In the genomic region with DNA sequence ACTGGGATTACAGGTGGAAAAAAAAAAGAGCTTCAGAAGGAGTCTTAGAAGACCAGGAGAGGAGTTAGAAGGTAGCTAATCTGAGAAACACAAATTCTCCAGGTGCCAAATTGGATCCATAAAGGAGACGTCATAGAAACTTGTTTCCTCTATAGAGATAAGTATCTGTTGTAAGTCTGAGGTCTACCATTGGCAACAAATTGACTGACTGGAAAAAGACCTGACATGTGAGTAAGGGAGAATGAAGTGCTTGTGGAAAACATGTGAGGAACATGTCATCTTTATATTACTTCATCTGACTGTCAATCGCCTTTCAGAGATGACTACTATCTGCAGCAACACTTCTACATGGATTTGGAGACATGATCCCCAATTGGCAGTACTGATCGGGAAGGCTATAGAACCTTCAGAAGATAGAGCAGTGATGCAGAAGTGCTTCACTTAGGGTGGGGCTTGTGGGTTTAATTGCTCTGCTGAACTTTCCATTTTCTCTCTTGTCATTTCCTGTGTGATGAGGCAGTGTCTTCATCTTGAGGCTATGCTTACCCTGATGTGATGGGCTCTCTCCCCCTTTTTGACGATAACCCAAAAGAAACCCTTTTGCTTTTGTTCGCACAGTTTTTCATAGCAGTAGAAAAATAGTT, we compare ENCODE assay signal across 33 mouse cellular contexts. TPM values are rescaled to one million over a fixed set of nuclear protein-coding genes. Genes with fewer than 3 reads are reported as not detected.
DNase-seq lines count a peak whose midpoint lies in the region; ATAC-seq and TF ChIP-seq lines count a peak whose summit lies in the region.
"Had no signal": no experiment of that assay in that cellular context is flagged by ENCODE, and none has a peak within 500 bp of the region (broad histone marks: within the 10 kb centered on the region; RNA-seq: fewer than 3 reads in every experiment).

No protein-coding gene starts in this region.

- H3K9ac ChIP-seq in stomach, postnatal 0 days (ENCODE audit: low read length) = no peak overlapping the region
- H3K9ac ChIP-seq: embryonic facial prominence, embryonic 12.5 days; heart, embryonic 13.5 days; liver, embryonic 13.5 days; stomach, embryonic 15.5 days had no signal

- no peak overlapping the region for H3K4me2 ChIP-seq in stomach, postnatal 0 days (replicated peaks; ENCODE audit: low read depth)
- H3K4me2 ChIP-seq: embryonic facial prominence, embryonic 12.5 days; heart, embryonic 13.5 days; liver, embryonic 13.5 days; stomach, embryonic 15.5 days had no signal

- TF ChIP-seq POLR2A in spleen, adult 2 months (IDR thresholded peaks at IDR 0.05; ENCODE audit: low read depth, low read length) = no peak

- no peak overlapping the region for H3K27ac ChIP-seq in spleen, adult 2 months (ENCODE audit: insufficient read depth, low read length)
- H3K27ac ChIP-seq in stomach, postnatal 0 days (replicated peaks) = no peak overlapping the region
- H3K27ac ChIP-seq: embryonic facial prominence, embryonic 12.5 days; heart, embryonic 13.5 days; hindbrain, postnatal 0 days; left cerebral cortex, adult 2 months; liver, embryonic 13.5 days; stomach, embryonic 15.5 days had no signal

- ATAC-seq in common myeloid progenitor, adult 5-6 weeks (replicated peaks; ENCODE audit: low read depth, poor library complexity, severe bottlenecking) = 0 out of 2 replicates have a peak, but pooled peaks have one; percentile 62
- peak; percentile 92 for ATAC-seq in monocyte, adult 5-6 weeks (replicated peaks; ENCODE audit: insufficient number of reproducible peaks, low FRiP score, low TSS enrichment, poor library complexity, severe bottlenecking)
- no peak for ATAC-seq in stomach, postnatal 0 days (ENCODE audit: low FRiP score, low TSS enrichment)
- ATAC-seq: hindbrain, postnatal 0 days had no signal

- TF ChIP-seq CTCF in spleen, adult 2 months (IDR thresholded peaks at IDR 0.05; ENCODE audit: extremely low read depth, insufficient read depth, insufficient read length, insufficient replicate concordance) = no peak
- no peak for TF ChIP-seq CTCF in stomach, postnatal 0 days (IDR thresholded peaks at IDR 0.05; ENCODE audit: low read depth)

- no peaks in the 10 kb centered on the region for H3K27me3 ChIP-seq in spleen, adult 2 months (ENCODE audit: control insufficient read depth, insufficient read depth, low read length)
- H3K27me3 ChIP-seq in stomach, postnatal 0 days (ENCODE audit: control insufficient read depth, insufficient read depth, low read length) = no peaks in the 10 kb centered on the region
- H3K27me3 ChIP-seq: embryonic facial prominence, embryonic 12.5 days; heart, embryonic 13.5 days; liver, embryonic 13.5 days; stomach, embryonic 15.5 days had no signal

- WGBS in spleen, adult 2 months = 58% methylated on average over 5 of the region's 5 CpGs
- WGBS in stomach, postnatal 0 days = 92% methylated on average over 5 of the region's 5 CpGs

- no peak overlapping the region for H3K4me3 ChIP-seq in spleen, adult 2 months (ENCODE audit: extremely low read depth, insufficient read depth, insufficient read length)
- H3K4me3 ChIP-seq in stomach, postnatal 0 days (ENCODE audit: low read depth, low read length) = no peak overlapping the region
- H3K4me3 ChIP-seq: embryonic facial prominence, embryonic 12.5 days; heart, embryonic 13.5 days; left cerebral cortex, adult 2 months; liver, embryonic 13.5 days; stomach, embryonic 15.5 days had no signal

- H3K4me1 ChIP-seq in spleen, adult 2 months (ENCODE audit: control insufficient read depth, insufficient read depth, insufficient read length) = peaks cover 3% of the 10 kb centered on the region
- H3K4me1 ChIP-seq in stomach, postnatal 0 days (replicated peaks; ENCODE audit: control insufficient read depth, insufficient read depth) = no peaks in the 10 kb centered on the region
- H3K4me1 ChIP-seq: embryonic facial prominence, embryonic 12.5 days; heart, embryonic 13.5 days; liver, embryonic 13.5 days; stomach, embryonic 15.5 days had no signal

- H3K36me3 ChIP-seq in spleen, adult 2 months (ENCODE audit: control insufficient read depth, insufficient read depth, low read length) = no peaks in the 10 kb centered on the region
- H3K36me3 ChIP-seq in stomach, postnatal 0 days (ENCODE audit: control insufficient read depth, insufficient read depth, low read length) = no peaks in the 10 kb centered on the region
- H3K36me3 ChIP-seq: embryonic facial prominence, embryonic 12.5 days; heart, embryonic 13.5 days; liver, embryonic 13.5 days; stomach, embryonic 15.5 days had no signal

- DNase-seq in spleen, adult 2 months (ENCODE audit: low read depth in 1 of 2, low spot score in 2 of 2) = peak; percentile 16 to 69
- no peak for DNase-seq in spleen, postnatal 14 days (ENCODE audit: low spot score in 2 of 2)
- DNase-seq in CD4-positive helper T cell, adult 2 months (ENCODE audit: low read depth, low spot score) = peak; percentile 80
- DNase-seq in stomach, postnatal 0 days (ENCODE audit: low spot score) = no peak
- no peak for DNase-seq in cerebellum, adult 11 months
- DNase-seq in kidney, postnatal 10 days = no peak
- DNase-seq: adrenal gland, postnatal 36 days; cerebellum, adult 9-11 months; gastrocnemius, postnatal 10 days; heart, postnatal 14 days; kidney, adult 11 months; liver, embryonic 13.5 days; lung, adult 2 months; midbrain, embryonic 14.5 days; right cerebral cortex, adult 18-20 months; right cerebral cortex, postnatal 4 days; thymus, adult 2 months had no signal

- no peak for TF ChIP-seq EP300 in stomach, postnatal 0 days (optimal IDR thresholded peaks at IDR 0.05)

- H3K9me3 ChIP-seq in stomach, postnatal 0 days (ENCODE audit: control insufficient read depth, low read length) = no peaks in the 10 kb centered on the region
- H3K9me3 ChIP-seq: embryonic facial prominence, embryonic 12.5 days; heart, embryonic 13.5 days; liver, embryonic 13.5 days; stomach, embryonic 15.5 days had no signal

RNA-seq across cellular contexts. Expression of a gene that starts 22.6 kb away (rescaled TPM):
- 0.05 and 0.06 TPM in 2 replicates for polyA plus RNA-seq in spleen, adult 2 months (2012; rRNA removed)
- not detected in 2 replicates for total RNA-seq in common myeloid progenitor, adult 5-6 weeks (2017)
- not detected in 3 replicates for total RNA-seq in monocyte, adult 5-6 weeks (2017)
- polyA plus RNA-seq in stomach, postnatal 0 days (2015; fragmentation: Nextera tagmentation; extraction: Ambion mirVana) = 0.05 and 0.07 TPM in 2 replicates
- total RNA-seq: adrenal gland, postnatal 36 days; gastrocnemius, postnatal 10 days; hindbrain, postnatal 0 days; left cerebral cortex, adult 2 months; left cerebral cortex, postnatal 36 days; megakaryocyte-erythroid progenitor cell, adult 5-6 weeks had no signal
- polyA plus RNA-seq: embryonic facial prominence, embryonic 12.5 days; forebrain, embryonic 11.5 days; frontal cortex, adult 2 months; heart, embryonic 13.5 days; hindbrain, embryonic 11.5 days; hindbrain, postnatal 0 days; kidney, embryonic 16.5 days; large intestine, adult 2 months; limb, embryonic 14.5 days; liver, embryonic 13.5 days; lung, adult 2 months; midbrain, embryonic 14.5 days; neural tube, embryonic 14.5 days; stomach, embryonic 15.5 days had no signal

RNA-seq across cellular contexts. Expression of a gene that starts 25.1 kb away (rescaled TPM):
- 4.5 and 6.5 TPM in 2 replicates for polyA plus RNA-seq in spleen, adult 2 months (2012; rRNA removed)
- total RNA-seq in common myeloid progenitor, adult 5-6 weeks (2017) = 34.7 and 41.4 TPM in 2 replicates
- 68.8 to 147 TPM (median 72.8 TPM) in 3 replicates for total RNA-seq in monocyte, adult 5-6 weeks (2017)
- 18.5 and 18.7 TPM in 2 replicates for polyA plus RNA-seq in stomach, postnatal 0 days (2015; fragmentation: Nextera tagmentation; extraction: Ambion mirVana)

Comparison
In these comparisons a context has a peak if more than half of its experiments do, and no peak if none do; other contexts are left out.
1. DNase-seq: peak in spleen, adult 2 months (2 of 2) and CD4-positive helper T cell, adult 2 months (single experiment); none in spleen, postnatal 14 days (0 of 2), stomach, postnatal 0 days (single experiment), cerebellum, adult 11 months (single experiment) and kidney, postnatal 10 days (single experiment).